Mouse (Mus musculus) stomach, postnatal 0 days (tissue): ENCODE measurements around the gene Pilra.

Experiments used
- CTCF ChIP-seq: IDR thresholded peaks from 2 replicates; pipeline ENCODE4 v1.5.1; 2016; ENCODE audit warnings: antibody characterized with exemption, low read depth, mild to moderate bottlenecking, moderate library complexity
- EP300 ChIP-seq: optimal IDR thresholded peaks from 2 replicates; pipeline ENCODE3; 2016; ENCODE audit warnings: antibody characterized with exemption

- no peak for TF ChIP-seq CTCF
- no peak for TF ChIP-seq EP300
These were observed 58.7 kb downstream of the Pilra start for GRCm38 (mm10) chr5:137777267-137777845.
